Mouse (Mus musculus) kidney, embryonic 15.5 days (tissue): ENCODE results near the gene Vwde. TPM values are rescaled to one million over a fixed set of nuclear protein-coding genes. Genes with fewer than 3 reads are reported as not detected.

ENCODE experiments used
- ATAC-seq: fragments of 200-750 bp; cut with Nextera tagmentation; replicated peaks from 2 replicates; pipeline ENCODE4 v1.8.0; 2017; ENCODE audit warnings: moderate TSS enrichment; ENCODE audit not compliant: low FRiP score
- H3K27ac ChIP-seq: fragments of 300-500 bp; sonication (generic); 2 replicates; pipeline ENCODE4 v1.5.1; 2015; ENCODE audit warnings: mild to moderate bottlenecking, inconsistent platforms
- H3K27me3 ChIP-seq: fragments of 300-500 bp; sonication (generic); 2 replicates; pipeline ENCODE4 v1.6.1; 2015; ENCODE audit warnings: inconsistent platforms
- H3K36me3 ChIP-seq: fragments of 300-500 bp; sonication (generic); 2 replicates; pipeline ENCODE4 v1.6.1; 2015; ENCODE audit warnings: inconsistent platforms
- H3K4me1 ChIP-seq: fragments of 300-500 bp; sonication (generic); 2 replicates; pipeline ENCODE4 v1.6.1; 2015; ENCODE audit warnings: inconsistent platforms
- H3K4me2 ChIP-seq: fragments of 300-500 bp; sonication (generic); 2 replicates; pipeline ENCODE4 v1.6.1; 2015; ENCODE audit warnings: moderate library complexity, mild to moderate bottlenecking, inconsistent platforms
- H3K4me3 ChIP-seq: fragments of 300-500 bp; sonication (generic); replicated peaks from 2 replicates; pipeline ENCODE4 v1.5.1; 2015; ENCODE audit warnings: mild to moderate bottlenecking, inconsistent platforms
- H3K9ac ChIP-seq: fragments of 300-500 bp; sonication (generic); 2 replicates; pipeline ENCODE4 v1.6.1; 2015; ENCODE audit warnings: mild to moderate bottlenecking, inconsistent platforms
- H3K9me3 ChIP-seq: fragments of 300-500 bp; sonication (generic); replicated peaks from 2 replicates; pipeline ENCODE4 v1.6.1; 2016; ENCODE audit warnings: inconsistent platforms
- WGBS: fragments of 180-500 bp; shearing (Covaris S2); methylation state at CpG from one replicate; pipeline ENCODE4 v1.1.7; 2015; ENCODE audit warnings: mixed read lengths; 5-methylcytosine and 5-hydroxymethylcytosine counted together
- polyA plus RNA-seq: library from polyadenylated mRNA; unstranded; fragments of >200 nt; fragmentation: Nextera tagmentation; extraction: Ambion mirVana; gene quantifications from 2 replicates; pipeline ENCODE4 v1.2.1, GENCODE M21; 2015

Vwde gene
- polyA plus RNA-seq, result 0.09 TPM in 1 of 2 replicates, not detected in the other

DNA sequence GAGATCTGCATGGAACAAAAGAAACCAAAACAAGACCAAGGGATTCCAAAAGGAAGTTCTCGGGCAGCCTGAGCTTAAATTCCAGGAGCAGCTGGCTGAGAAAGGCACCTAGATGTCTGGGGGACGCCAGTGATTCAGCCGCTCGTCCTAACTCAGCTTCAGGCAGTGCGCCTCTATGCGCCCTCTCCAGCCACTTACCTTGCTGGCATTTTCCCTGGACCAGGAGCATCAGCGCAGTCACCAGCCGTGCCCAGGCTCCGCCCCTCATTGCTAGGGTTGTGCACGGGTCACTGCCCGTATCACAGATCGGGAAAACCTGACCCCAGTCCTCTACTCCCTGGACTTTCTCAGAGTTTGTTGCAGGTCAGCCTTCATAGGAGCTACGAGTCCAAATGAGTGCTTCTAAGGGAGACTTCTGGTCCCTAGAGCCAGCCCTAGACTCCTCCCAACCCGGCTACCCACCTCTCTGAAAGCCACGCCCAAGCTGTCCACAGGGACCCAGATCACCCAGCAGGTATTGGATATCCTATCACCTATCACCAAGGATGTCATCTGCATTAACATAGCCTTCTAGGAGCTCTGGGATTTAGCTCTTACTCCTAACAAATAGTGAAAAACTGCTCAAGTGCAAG is at the start of gene Vwde:
Gene Vwde (minus strand): TSS at position 370 of the 632 bp plus-strand sequence.
- no peak within 1 kb of the TSS for H3K27ac ChIP-seq
- peak within 1 kb of the TSS; percentile 28 for H3K4me3 ChIP-seq
- no peaks in the 10 kb centered on the region for H3K9me3 ChIP-seq
- H3K27me3 ChIP-seq, result no peaks in the 10 kb centered on the region
- ATAC-seq, result peak; percentile 76
- H3K4me1 ChIP-seq, result 0 out of 2 replicates have a peak, but pooled peaks cover 3% of the 10 kb centered on the region
- peak within 1 kb of the TSS; percentile 57 for H3K4me2 ChIP-seq
- H3K9ac ChIP-seq, result no peak within 1 kb of the TSS
- 19% methylated on average over 15 of the region's 15 CpGs for WGBS
- H3K36me3 ChIP-seq, result no peaks in the 10 kb centered on the region

DNA sequence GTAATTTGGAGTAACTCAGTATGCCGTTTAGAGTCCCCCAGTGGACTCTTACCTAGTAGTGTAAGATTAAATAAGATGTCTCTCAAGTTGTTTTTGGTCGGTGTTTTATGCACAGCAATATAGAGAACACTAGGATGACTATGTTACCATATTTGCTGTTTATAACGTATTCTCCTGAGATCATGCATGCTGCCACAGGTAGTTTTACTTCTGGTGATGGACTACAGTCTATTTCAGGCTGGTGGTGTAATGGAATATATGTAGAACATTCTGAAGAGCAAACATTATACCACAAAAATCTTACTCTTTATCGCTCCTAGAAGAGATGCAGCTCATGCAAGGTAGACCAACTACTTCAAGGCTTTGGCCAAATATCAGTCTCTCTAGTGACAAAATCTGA is 30.6 kb upstream of the Vwde start:
- no peak for ATAC-seq
- H3K9me3 ChIP-seq, result no peaks in the 10 kb centered on the region
- H3K4me3 ChIP-seq, result no peak overlapping the region
- no peak overlapping the region for H3K27ac ChIP-seq
- no peak overlapping the region for H3K4me2 ChIP-seq
- H3K4me1 ChIP-seq, result no peaks in the 10 kb centered on the region
- 86% methylated on average over 4 of the region's 4 CpGs for WGBS
- H3K36me3 ChIP-seq, result no peaks in the 10 kb centered on the region
- H3K9ac ChIP-seq, result no peak overlapping the region
- H3K27me3 ChIP-seq, result no peaks in the 10 kb centered on the region

DNA sequence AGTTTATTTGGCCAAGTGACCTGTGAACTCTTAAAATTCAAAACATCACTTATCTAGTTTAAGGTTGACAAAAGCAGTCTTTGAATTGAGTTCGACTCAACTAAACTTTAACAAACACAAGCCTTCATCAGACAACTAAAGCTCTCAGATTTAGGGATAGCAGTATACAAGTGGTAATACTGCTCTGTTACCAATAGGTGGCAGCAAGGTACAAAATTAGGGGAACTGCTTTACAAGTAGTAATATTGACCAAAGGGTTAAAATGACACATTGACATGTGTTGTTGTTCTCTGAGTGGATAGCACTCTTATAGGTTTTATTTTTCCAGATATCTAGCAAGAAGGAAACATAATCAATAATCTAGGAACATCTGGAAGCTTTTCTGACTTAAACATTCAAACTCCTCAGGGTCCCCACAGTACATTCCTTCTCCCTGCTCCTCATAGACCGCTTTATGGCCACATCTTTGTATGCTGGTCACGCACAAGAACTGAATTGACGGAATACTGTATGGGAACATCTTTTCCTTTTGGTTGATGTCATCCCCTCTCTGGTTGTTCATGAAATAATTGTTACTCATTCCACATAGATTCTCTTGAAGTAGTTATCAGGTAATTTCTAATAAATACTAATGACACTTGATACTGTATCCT is 23.7 kb upstream of the Vwde start:
- 73% methylated on average over 4 of the region's 4 CpGs for WGBS
- H3K27me3 ChIP-seq, result no peaks in the 10 kb centered on the region
- H3K36me3 ChIP-seq, result no peaks in the 10 kb centered on the region
- H3K9me3 ChIP-seq, result no peaks in the 10 kb centered on the region
- no peak overlapping the region for H3K27ac ChIP-seq
- H3K4me2 ChIP-seq, result no peak overlapping the region
- ATAC-seq, result no peak
- H3K4me1 ChIP-seq, result no peaks in the 10 kb centered on the region
- no peak overlapping the region for H3K4me3 ChIP-seq
- no peak overlapping the region for H3K9ac ChIP-seq

DNA sequence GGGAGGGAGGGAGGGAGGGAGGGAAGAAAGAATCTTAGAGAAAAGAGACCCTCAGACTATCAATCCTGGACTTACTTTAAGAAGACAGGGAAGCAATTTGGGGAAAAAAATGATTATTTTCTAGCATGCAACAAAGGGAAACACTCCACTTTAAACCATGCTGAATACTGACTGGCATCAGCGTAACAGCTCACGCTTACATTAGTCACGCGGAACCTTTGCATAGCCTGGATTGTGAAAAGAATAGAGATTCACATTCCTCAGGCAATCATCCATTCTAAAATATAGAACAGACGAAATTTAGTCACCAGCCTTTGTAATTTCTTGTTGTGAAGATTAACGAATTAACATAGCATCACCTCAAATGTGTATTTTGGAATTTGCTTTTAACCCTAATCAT is 18.6 kb downstream of the Vwde start:
- Histone ChIP-seq H3K4me2 (no peak overlapping the region), H3K4me3 (no peak overlapping the region), H3K27me3 (no peaks in the 10 kb centered on the region), H3K9me3 (no peaks in the 10 kb centered on the region), H3K27ac (no peak overlapping the region), H3K36me3 (no peaks in the 10 kb centered on the region), H3K4me1 (no peaks in the 10 kb centered on the region), H3K9ac (no peak overlapping the region)
- ATAC-seq, result no peak
- 82% methylated on average over 6 of the region's 6 CpGs for WGBS

DNA sequence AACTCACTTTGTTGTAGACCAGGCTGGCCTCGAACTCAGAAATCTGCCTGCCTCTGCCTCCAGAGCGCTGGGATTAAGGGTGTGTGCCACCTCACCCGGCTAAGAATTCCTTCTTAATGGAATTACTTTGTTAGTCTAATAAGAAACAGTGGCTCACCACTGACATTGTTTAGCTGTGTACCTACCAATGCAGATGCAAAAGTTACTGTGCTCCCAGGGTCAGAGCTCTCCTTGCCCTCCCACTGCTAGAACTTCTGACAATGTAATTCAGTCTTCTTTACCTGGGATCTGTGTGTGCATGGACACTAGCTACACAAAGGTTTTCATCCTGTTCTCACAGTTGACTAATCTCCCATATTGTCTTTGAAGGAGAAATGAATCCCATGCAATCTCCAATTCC is 27.3 kb downstream of the Vwde start:
- 92% methylated on average over 3 of the region's 3 CpGs for WGBS
- Histone ChIP-seq H3K27ac (no peak overlapping the region), H3K27me3 (no peaks in the 10 kb centered on the region), H3K4me3 (no peak overlapping the region), H3K9ac (no peak overlapping the region), H3K9me3 (no peaks in the 10 kb centered on the region), H3K4me2 (no peak overlapping the region), H3K36me3 (no peaks in the 10 kb centered on the region), H3K4me1 (no peaks in the 10 kb centered on the region)
- ATAC-seq, result no peak

DNA sequence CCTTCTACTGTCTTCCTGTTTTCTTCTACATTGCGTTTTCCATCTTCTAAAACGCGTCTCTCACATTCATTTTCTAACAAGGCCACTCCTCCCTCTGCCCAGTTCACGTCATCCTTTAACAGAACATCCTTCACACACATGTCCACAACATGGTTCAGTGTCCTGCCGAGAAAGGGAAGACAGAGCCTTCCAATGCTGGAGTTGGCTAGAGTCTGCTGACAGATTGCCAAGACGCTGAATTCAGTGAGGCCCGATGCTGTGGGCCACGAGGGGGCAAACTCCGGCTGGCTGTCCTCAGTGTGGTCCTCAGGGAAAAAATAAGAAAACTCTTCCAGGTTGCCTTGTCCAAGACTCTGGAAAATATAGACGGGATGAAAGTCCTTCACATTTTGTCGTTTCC is 37.9 kb downstream of the Vwde start:
- ATAC-seq, result no peak

DNA sequence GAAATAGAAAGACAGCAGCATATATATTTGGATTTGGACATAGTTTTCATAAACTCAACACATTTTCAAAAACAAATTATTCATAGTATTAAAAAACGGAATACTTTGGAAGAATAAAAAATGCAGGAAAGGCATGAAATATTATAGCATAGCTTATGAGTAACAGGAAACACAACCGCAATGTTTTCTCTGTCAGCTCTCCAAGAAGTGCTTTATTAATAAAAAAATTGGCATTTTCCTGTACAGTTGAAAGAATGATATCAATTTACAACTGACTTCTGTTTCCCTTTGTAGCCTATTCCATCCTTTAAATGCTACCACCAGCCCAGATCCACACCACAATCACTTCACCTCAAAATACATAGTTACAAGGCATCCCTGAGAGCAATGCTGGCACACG is 44.7 kb downstream of the Vwde start:
- 75% methylated on average over 3 of the region's 3 CpGs for WGBS
- Histone ChIP-seq H3K4me3 (no peak overlapping the region), H3K4me2 (no peak overlapping the region), H3K36me3 (no peaks in the 10 kb centered on the region), H3K9me3 (no peaks in the 10 kb centered on the region), H3K27ac (no peak overlapping the region), H3K4me1 (no peaks in the 10 kb centered on the region), H3K27me3 (no peaks in the 10 kb centered on the region), H3K9ac (no peak overlapping the region)
- no peak for ATAC-seq

More for the DNA sequence above, 37.9 kb downstream of the Vwde start:
- WGBS, result 85% methylated on average over 11 of the region's 11 CpGs
- Histone ChIP-seq H3K4me3 (no peak overlapping the region), H3K27me3 (no peaks in the 10 kb centered on the region), H3K36me3 (no peaks in the 10 kb centered on the region), H3K9ac (no peak overlapping the region), H3K9me3 (no peaks in the 10 kb centered on the region), H3K4me2 (no peak overlapping the region), H3K4me1 (no peaks in the 10 kb centered on the region), H3K27ac (no peak overlapping the region)

DNA sequence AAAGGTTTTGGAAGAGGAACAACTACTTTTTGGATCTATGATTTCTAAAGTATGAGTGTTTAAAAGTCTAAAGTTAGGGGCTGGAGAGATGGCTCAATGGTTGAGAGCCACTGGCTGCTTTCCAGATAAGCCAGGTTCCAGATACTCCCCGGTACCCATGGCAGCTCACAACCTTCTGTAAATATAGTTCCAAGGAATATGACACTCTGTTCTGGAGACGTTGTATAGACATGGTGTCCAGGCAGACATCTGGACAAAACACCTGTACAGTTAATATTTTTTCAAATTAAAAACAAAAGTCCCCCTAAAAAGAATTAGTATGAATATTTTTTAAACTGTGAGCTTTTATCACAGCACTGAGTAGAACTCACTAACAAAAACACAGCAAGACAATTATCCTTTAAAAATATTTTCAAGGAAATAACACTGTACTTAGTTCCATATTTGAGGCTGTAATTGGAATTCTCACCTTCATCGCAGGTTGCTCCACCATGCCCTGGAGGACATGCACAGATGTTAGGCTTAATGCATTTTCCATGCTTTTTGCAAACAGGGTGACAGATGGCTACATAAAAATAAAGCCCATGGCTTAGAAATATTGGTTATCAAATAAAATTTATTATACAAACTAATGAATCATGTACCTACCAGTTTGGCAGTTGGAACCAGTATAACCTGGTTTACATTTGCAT is 55.2 kb downstream of the Vwde start:
- no peaks in the 10 kb centered on the region for H3K27me3 ChIP-seq
- H3K4me3 ChIP-seq, result no peak overlapping the region
- H3K36me3 ChIP-seq, result no peaks in the 10 kb centered on the region
- no peak overlapping the region for H3K9ac ChIP-seq
- no peaks in the 10 kb centered on the region for H3K4me1 ChIP-seq
- 74% methylated on average over 3 of the region's 3 CpGs for WGBS
- no peak overlapping the region for H3K27ac ChIP-seq
- H3K9me3 ChIP-seq, result no peaks in the 10 kb centered on the region
- no peak for ATAC-seq
- no peak overlapping the region for H3K4me2 ChIP-seq

DNA sequence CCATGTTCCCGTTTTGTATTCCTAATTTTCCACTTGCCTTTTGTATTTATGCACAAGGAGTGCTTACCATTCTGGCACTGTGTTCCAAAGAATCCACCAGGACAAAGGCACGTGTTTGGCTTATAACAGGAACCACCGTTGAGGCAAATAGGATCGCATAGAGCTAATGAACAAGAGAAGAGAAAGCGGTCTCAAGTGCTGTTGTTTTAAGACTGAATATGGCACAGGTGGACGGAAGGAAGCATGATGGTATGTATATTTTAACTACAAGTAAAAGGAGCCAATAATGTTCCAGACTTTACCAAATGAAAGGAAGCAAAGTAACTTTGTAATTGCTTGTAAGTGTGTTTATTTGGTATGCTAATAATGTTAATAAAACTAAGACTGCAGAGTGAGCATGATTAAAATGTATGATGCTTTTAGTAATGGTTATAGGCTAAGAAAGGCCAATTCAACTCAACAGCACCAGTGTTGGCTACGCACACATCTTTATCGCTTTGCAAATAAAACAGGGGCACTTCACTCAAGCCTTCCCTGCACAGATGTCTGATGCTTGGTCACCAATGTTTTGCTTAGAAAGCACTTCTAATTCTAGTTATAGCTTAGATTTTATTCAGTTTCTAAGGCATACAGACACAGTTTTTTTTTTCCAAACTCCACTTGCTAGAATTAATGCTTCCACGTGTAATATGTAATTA is 58.4 kb downstream of the Vwde start:
- ATAC-seq, result no peak
- no peaks in the 10 kb centered on the region for H3K27me3 ChIP-seq
- WGBS, result 90% methylated on average over 9 of the region's 9 CpGs
- H3K4me2 ChIP-seq, result no peak overlapping the region
- H3K36me3 ChIP-seq, result no peaks in the 10 kb centered on the region
- no peak overlapping the region for H3K27ac ChIP-seq
- H3K9ac ChIP-seq, result no peak overlapping the region
- no peaks in the 10 kb centered on the region for H3K9me3 ChIP-seq
- no peaks in the 10 kb centered on the region for H3K4me1 ChIP-seq
- no peak overlapping the region for H3K4me3 ChIP-seq

DNA sequence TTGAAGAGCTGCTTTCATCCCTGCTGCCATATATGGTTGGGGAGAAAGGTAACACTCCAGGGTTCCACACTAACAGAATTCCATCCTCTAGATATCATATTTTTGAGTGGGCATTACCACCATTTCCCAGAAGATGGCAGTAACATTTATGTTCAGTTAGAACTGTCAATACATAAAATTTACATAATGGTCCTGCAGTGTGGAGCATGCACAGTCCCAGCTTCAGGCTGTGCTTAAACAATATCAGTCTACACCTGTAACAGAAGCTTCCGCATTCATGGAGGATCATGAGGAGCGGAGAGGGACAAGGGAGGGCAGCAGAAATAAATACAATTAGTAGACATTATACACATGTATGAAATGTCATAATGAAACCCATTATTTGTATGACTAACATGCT is 65.3 kb downstream of the Vwde start:
- no peak overlapping the region for H3K27ac ChIP-seq
- WGBS, result 91% methylated on average over 2 of the region's 2 CpGs
- H3K4me1 ChIP-seq, result no peaks in the 10 kb centered on the region
- H3K9me3 ChIP-seq, result no peaks in the 10 kb centered on the region
- H3K4me3 ChIP-seq, result no peak overlapping the region
- H3K27me3 ChIP-seq, result no peaks in the 10 kb centered on the region
- no peak for ATAC-seq
- no peak overlapping the region for H3K9ac ChIP-seq
- no peak overlapping the region for H3K4me2 ChIP-seq
- no peaks in the 10 kb centered on the region for H3K36me3 ChIP-seq

DNA sequence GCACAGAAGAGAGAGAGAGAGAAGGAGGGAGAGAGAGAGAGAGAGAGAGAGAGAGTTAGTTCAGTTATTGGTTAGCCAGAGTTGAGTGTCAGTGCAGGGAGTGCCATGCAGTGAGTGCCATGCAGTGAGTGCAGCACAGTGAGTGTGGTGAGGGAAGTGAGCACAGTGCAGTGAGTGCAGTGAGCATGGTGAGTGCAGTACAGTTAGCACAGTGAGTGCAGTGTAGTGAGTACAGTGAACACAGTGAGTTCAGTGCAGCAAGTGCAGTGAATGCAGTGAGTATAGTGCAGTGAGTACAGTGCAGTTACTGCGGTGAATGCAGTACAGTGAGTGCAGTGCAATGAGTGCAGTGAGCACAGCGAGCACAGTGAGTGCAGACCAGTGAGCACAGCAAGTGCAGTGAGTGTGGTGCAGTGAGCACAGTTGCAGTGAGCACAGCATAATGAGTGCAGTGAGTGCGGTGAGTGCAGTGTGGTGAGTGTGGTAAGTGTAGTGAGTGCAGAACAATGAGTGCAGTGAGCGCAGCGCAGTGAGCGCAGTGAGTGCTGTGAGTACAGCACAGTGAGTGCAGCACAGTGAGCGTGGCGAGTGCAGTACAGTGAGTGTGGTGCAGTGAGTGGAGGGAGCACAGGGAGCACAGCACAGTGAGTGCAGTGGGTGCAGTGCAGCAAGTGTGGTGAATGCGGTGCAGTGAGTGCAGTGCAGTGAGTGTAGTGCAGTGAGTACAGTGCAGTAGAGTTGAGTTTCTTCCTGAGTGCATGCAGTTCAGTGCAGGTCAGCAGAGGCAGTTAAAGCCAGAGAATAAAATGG is 70.7 kb downstream of the Vwde start:
- WGBS, result 96% methylated on average over 9 of the region's 9 CpGs
- Histone ChIP-seq H3K27me3 (no peaks in the 10 kb centered on the region), H3K9me3 (0 out of 2 replicates have a peak, but pooled peaks cover 3% of the 10 kb centered on the region), H3K4me1 (no peaks in the 10 kb centered on the region), H3K27ac (no peak overlapping the region), H3K4me3 (no peak overlapping the region), H3K4me2 (no peak overlapping the region), H3K9ac (no peak overlapping the region), H3K36me3 (no peaks in the 10 kb centered on the region)
- ATAC-seq, result no peak; the same call in 1 of the 2 replicates
